Mouse (Mus musculus) myocyte (in vitro differentiated cells): ENCODE data around the gene Chodl.

Experiments used
- CEBPB ChIP-seq: IDR thresholded peaks from 2 replicates; pipeline ENCODE4 v1.6.1; 2011; ENCODE audit warnings: mild to moderate bottlenecking, moderate library complexity; ENCODE audit not compliant: poor library complexity, insufficient read depth, severe bottlenecking
- MAX ChIP-seq: IDR thresholded peaks from one replicate; pipeline ENCODE4 v1.6.1; 2011; ENCODE audit warnings: low read depth, mild to moderate bottlenecking, control low read depth
- POLR2A ChIP-seq: IDR thresholded peaks from one replicate; pipeline ENCODE4 v1.6.1; 2011; ENCODE audit warnings: low read depth, mild to moderate bottlenecking, control low read depth, moderate library complexity; ENCODE audit not compliant: insufficient read length

DNA sequence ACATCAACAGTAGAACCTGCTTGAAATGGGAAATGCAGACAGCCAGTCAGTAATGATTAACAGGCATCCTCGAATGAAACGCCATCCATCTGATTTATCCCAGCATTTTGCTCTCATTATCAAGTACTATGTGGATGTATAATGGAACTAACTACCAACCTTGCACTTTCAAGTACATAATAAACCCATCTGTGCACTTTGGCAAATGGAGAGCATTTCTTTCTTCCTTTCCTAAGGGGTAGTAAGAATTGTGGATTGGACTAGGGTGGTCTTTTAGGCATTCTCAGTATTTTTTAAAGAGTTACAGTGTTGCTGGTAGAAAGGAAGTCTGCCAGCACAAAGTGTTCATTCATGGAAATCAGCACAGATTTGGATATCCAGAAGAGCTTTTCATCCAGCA, 26.7 kb downstream of the Chodl start:
- no peak for TF ChIP-seq POLR2A
- TF ChIP-seq MAX: no peak
- TF ChIP-seq CEBPB: no peak
